Mouse (Mus musculus): ENCODE measurements around the gene Ccdc151. TPM values are rescaled to one million over a fixed set of nuclear protein-coding genes. Genes with fewer than 3 reads are reported as not detected.
A peak's percentile ranks its signal among the peaks of the same experiment; 100 is the strongest.

The Ccdc151 gene
- polyA plus RNA-seq, 1 experiment from 2014 or later, result 4.8 TPM

DNA sequence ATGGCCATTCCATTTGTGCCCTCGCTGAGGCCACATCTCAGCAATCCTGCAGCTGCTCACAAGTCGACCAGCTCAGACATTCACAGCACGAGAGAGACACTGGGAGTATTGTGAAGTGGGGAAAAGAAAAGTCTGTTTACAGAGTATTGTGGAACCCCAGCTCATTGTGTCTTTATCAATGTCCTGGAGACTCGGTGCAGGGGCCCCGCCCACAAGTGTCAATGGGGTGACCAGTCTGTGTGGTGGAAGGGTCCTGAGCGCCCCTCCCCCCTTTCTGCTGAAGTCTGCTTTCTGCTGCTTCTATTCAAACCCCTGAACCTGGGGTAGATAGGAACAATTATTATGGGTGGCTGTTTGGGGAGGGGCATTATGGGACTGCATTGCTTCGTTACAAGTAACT is 26.0 kb upstream of the Ccdc151 start:
- no peaks in the 10 kb centered on the region for H3K9me3 ChIP-seq
- no peak overlapping the region for H3K4me3 ChIP-seq
- WGBS, result 24% methylated on average over 7 of the region's 7 CpGs
- H3K9ac ChIP-seq, result no peak overlapping the region
- H3K4me1 ChIP-seq, result 0 out of 2 replicates have a peak, but pooled peaks cover 3% of the 10 kb centered on the region
- H3K27me3 ChIP-seq (replicated peaks), result no peaks in the 10 kb centered on the region
- no peak overlapping the region for H3K4me2 ChIP-seq
- H3K36me3 ChIP-seq (replicated peaks), result peaks cover 53% of the 10 kb centered on the region
- H3K27ac ChIP-seq, result no peak overlapping the region
- ATAC-seq (replicated peaks), result no peak

DNA sequence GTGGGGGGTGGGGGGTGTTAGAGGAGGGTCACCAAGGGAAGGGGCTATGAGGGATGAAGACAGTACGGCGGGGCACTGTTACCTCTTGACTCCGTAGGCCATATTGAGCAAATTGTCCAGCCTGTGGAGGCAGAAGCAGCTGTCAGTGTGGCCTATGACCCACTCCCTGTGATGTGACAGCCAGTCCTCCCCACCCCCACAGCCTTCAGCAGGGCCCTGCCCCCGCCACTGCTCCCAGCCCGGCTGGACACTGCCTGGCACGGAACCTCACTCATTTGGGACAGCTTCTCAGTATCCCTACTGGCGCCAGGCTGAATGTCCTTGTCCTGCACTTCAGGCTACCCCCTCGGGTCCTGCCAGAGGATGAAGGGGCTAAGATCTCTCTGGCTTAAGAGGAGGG is 22.2 kb upstream of the Ccdc151 start:
- Histone ChIP-seq H3K36me3 (replicated peaks) (peaks cover 32% of the 10 kb centered on the region), H3K9ac (no peak overlapping the region), H3K4me1 (0 out of 2 replicates have a peak, but pooled peaks cover 3% of the 10 kb centered on the region), H3K27me3 (replicated peaks) (no peaks in the 10 kb centered on the region), H3K4me2 (no peak overlapping the region), H3K9me3 (no peaks in the 10 kb centered on the region), H3K4me3 (no peak overlapping the region), H3K27ac (no peak overlapping the region)
- ATAC-seq (replicated peaks), result no peak
- WGBS, result 55% methylated on average over 8 of the region's 8 CpGs

DNA sequence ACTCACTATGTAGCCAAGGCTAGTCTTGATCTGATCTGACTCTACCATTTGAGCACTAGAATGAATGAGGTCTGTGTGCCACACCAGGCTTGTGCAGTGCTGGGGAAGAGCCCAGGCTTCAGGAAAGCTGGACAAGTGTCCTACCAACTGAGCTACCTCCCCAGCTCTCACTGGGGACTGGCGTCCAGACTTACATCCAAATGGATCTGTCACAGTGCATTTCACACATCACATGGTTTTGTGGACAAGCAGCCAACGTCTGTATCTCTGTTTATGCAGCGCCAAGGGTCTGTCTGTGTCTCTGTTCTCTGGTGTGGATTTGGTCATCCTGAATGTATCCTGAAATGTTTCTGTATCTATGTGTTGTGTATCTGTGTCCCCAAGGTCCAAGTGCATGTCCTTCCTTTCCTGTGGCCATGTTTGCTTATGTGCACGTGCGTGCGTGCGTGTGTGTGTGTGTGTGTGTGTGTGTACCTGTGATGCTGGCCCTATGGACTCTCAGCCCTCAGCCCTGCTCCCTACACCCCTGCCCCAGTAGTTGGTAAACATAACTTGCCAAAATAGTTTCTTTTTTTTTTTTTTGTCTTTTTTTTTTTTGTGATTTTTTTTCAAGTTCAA is 14.9 kb upstream of the Ccdc151 start:
- H3K4me3 ChIP-seq, result no peak overlapping the region
- H3K9ac ChIP-seq, result no peak overlapping the region
- H3K27ac ChIP-seq, result no peak overlapping the region
- no peak for ATAC-seq (replicated peaks)
- H3K27me3 ChIP-seq (replicated peaks), result no peaks in the 10 kb centered on the region
- no peaks in the 10 kb centered on the region for H3K9me3 ChIP-seq
- H3K36me3 ChIP-seq (replicated peaks), result peaks cover 28% of the 10 kb centered on the region
- no peak overlapping the region for H3K4me2 ChIP-seq
- no peaks in the 10 kb centered on the region for H3K4me1 ChIP-seq
- 72% methylated on average over 7 of the region's 7 CpGs for whole genome bisulfite sequencing

DNA sequence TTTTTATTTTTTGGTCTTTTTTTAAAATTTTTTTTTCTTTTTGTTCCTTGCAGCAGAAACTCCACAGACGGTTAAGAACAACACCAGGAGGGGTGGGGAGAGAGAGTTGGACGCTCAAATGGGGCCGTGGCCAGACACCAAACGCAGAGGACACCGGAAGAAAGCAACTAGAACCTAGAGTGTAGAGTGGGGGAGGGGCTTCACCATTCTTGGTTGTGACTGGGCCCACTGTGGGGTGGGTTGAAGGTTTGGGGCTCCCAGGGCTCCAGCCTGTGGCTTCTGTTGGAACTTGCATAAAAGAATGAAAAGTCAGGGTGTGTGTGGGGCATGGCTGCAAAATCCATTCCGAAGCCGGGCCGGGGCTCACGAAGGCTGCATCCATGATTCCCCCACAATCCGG is 13.8 kb upstream of the Ccdc151 start:
- WGBS, result 73% methylated on average over 10 of the region's 10 CpGs
- ATAC-seq (replicated peaks), result no peak
- H3K9ac ChIP-seq, result no peak overlapping the region
- H3K27me3 ChIP-seq (replicated peaks), result no peaks in the 10 kb centered on the region
- H3K9me3 ChIP-seq, result no peaks in the 10 kb centered on the region
- no peaks in the 10 kb centered on the region for H3K4me1 ChIP-seq
- H3K36me3 ChIP-seq (replicated peaks), result peaks cover 32% of the 10 kb centered on the region
- H3K27ac ChIP-seq, result no peak overlapping the region
- no peak overlapping the region for H3K4me2 ChIP-seq
- H3K4me3 ChIP-seq, result no peak overlapping the region

DNA sequence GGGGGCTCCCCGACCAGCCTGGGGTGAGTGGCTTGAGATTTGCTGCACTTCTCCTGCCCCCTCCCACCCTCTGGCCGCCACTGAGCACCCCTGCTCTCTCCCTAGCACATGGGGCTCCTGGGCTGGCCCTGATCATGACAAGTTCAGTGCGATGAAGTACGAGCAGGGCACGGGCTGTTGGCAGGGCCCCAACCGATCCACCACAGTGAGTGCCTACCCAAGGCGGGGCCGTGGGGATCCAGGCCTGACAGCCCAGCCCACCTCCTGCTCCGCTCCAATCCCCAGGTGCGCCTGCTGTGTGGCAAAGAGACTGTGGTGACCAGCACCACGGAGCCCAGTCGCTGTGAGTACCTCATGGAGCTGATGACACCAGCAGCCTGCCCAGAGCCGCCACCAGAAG is 10.3 kb upstream of the Ccdc151 start:
- 98% methylated on average over 13 of the region's 13 CpGs for WGBS
- Histone ChIP-seq H3K4me3 (no peak overlapping the region), H3K9me3 (no peaks in the 10 kb centered on the region), H3K36me3 (replicated peaks) (peaks cover 34% of the 10 kb centered on the region), H3K27me3 (replicated peaks) (no peaks in the 10 kb centered on the region), H3K9ac (no peak overlapping the region), H3K4me1 (no peaks in the 10 kb centered on the region), H3K4me2 (no peak overlapping the region), H3K27ac (no peak overlapping the region)
- peak; percentile 15; the same call in 1 of the 2 replicates for ATAC-seq (replicated peaks)

DNA sequence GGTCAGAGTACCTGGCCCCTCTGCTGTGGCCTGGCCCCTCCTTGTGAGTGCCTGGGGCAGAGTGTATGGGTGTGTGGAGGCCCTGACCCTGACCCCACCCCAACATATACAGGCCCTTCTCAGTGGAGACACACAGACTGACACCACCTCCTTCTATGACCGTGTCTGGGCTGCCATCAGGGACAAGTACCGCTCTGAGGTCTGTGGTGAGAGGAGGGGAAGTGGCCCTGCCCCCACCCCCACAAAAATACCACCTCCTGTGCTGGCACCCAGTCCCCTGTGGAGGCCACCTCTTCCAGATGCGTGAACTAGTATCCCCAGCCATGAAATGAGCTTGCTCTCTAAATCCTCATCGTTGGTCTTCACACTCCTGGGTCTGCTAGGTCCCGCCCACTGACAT is 8.6 kb upstream of the Ccdc151 start:
- no peak overlapping the region for H3K4me2 ChIP-seq
- peak; percentile 15; the same call in 1 of the 2 replicates for ATAC-seq (replicated peaks)
- no peak overlapping the region for H3K27ac ChIP-seq

DNA sequence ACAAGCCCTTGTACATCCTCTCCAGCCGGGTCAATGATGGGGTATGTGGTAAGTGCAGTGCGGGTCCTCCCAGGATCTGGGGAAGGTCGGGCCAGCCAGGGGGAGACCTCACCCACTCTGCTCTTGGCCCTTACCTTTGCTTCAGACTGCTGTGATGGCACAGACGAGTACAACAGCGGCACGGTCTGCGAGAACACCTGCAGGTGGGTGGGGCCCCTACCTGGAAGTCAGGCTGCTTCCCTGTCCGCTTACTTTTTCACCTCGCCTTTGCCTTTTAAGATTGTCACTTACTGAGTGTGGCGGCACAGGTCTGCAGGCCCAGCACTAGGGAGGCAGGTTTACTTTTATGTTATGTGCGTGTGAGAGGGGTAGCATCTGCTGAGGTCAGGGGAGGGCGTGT is 2.1 kb upstream of the Ccdc151 start:
- Histone ChIP-seq H3K4me1 (peaks cover 41% of the 10 kb centered on the region), H3K36me3 (replicated peaks) (peaks cover 12% of the 10 kb centered on the region), H3K9me3 (no peaks in the 10 kb centered on the region), H3K4me3 (no peak overlapping the region), H3K27ac (no peak overlapping the region), H3K27me3 (replicated peaks) (no peaks in the 10 kb centered on the region), H3K9ac (no peak overlapping the region), H3K4me2 (peak overlapping the region; percentile 90; the same call in 1 of the 2 replicates)
- 93% methylated on average over 12 of the region's 12 CpGs for WGBS
- no peak for ATAC-seq (replicated peaks)

More for the DNA sequence above, 8.6 kb upstream of the Ccdc151 start:
- H3K4me3 ChIP-seq, result no peak overlapping the region
- 92% methylated on average over 5 of the region's 5 CpGs for WGBS
- no peaks in the 10 kb centered on the region for H3K27me3 ChIP-seq (replicated peaks)
- H3K9me3 ChIP-seq, result no peaks in the 10 kb centered on the region
- H3K9ac ChIP-seq, result no peak overlapping the region
- peaks cover 36% of the 10 kb centered on the region for H3K36me3 ChIP-seq (replicated peaks)
- H3K4me1 ChIP-seq, result peaks cover 3% of the 10 kb centered on the region

DNA sequence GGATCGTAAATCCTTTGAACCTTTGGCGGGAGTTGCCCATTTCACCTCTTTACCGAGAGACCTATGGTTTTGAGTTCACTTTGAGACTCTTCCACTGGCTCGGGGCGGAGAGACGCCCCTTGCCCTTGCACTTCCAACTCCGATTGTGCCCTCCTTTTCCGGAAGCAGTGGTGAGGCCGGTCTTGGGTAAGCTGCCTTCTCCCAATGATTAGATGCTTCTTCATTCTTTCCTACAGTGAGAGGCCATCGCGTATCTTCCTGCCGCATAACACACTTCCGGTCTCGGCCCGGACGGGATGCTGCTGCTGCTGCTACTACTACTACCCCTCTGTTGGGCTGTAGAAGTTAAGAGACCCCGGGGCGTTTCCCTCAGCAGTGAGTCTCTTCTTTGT is 725 bp upstream of the Ccdc151 start:
- H3K9me3 ChIP-seq, result no peaks in the 10 kb centered on the region
- peak overlapping the region; percentile 80 for H3K27ac ChIP-seq
- ATAC-seq (replicated peaks), result peak; percentile 40
- peak overlapping the region; percentile 90 for H3K4me2 ChIP-seq
- H3K9ac ChIP-seq, result peak overlapping the region; percentile 68
- peak overlapping the region; percentile 77 for H3K4me3 ChIP-seq
- peaks cover 41% of the 10 kb centered on the region for H3K4me1 ChIP-seq
- H3K36me3 ChIP-seq (replicated peaks), result peaks cover 8% of the 10 kb centered on the region; the same call in 1 of the 2 replicates
- no peaks in the 10 kb centered on the region for H3K27me3 ChIP-seq (replicated peaks)
- under 1% methylated on average over 18 of the region's 18 CpGs for whole genome bisulfite sequencing

DNA sequence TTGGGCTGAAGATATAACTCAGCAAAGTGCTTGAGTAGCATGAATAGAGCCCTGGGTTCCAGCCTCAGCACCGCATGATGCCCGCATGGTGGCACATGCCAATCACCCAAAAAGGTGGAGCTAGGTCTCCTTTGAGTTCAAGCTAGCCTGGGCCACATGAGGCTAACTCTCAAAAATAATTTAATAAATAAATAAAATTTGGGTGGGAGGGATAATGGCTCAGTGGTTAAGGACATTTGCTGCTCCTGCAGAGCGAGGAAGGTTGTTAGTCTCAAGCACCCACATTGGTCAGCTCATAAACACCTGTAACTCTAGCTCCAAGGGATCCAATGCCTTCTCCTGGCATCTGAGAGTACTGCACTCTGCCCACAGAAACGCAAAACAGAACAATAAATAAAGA is 801 bp downstream of the Ccdc151 start:
- Histone ChIP-seq H3K27me3 (replicated peaks) (no peaks in the 10 kb centered on the region), H3K9me3 (no peaks in the 10 kb centered on the region), H3K4me3 (peak overlapping the region; percentile 77), H3K4me2 (peak overlapping the region; percentile 58; the same call in 1 of the 2 replicates), H3K27ac (0 out of 2 replicates have a peak overlapping the region, but pooled peaks have one; percentile 66), H3K4me1 (peaks cover 41% of the 10 kb centered on the region), H3K9ac (no peak overlapping the region), H3K36me3 (replicated peaks) (peaks cover 6% of the 10 kb centered on the region; the same call in 1 of the 2 replicates)
- ATAC-seq (replicated peaks), result no peak
- WGBS, result 86% methylated on average over 4 of the region's 4 CpGs

DNA sequence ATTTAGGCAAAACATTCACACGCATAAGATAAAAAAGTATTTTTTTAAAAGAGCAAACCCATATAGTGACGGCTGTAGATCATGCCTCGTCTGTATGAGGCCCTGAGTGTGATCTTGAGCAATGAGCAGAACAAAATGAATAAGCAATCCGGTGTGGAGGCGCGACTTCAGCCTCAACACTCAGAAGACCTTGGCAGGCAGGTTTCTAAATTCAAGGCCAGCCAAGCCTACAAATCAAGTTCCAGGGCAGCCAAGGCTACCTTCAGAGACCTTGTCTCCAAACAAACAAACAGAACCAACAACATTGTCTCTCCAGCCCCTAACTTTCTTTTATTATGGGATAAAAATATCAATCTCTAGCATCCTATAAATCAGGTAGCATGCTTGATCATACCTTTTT is 2.1 kb downstream of the Ccdc151 start:
- H3K4me3 ChIP-seq, result no peak overlapping the region
- no peaks in the 10 kb centered on the region for H3K9me3 ChIP-seq
- H3K27me3 ChIP-seq (replicated peaks), result no peaks in the 10 kb centered on the region
- no peak overlapping the region for H3K9ac ChIP-seq
- no peak overlapping the region for H3K27ac ChIP-seq
- H3K4me1 ChIP-seq, result peaks cover 30% of the 10 kb centered on the region
- H3K4me2 ChIP-seq, result no peak overlapping the region
- WGBS, result 95% methylated on average over 6 of the region's 6 CpGs
- peaks cover 6% of the 10 kb centered on the region; the same call in 1 of the 2 replicates for H3K36me3 ChIP-seq (replicated peaks)
- ATAC-seq (replicated peaks), result no peak

DNA sequence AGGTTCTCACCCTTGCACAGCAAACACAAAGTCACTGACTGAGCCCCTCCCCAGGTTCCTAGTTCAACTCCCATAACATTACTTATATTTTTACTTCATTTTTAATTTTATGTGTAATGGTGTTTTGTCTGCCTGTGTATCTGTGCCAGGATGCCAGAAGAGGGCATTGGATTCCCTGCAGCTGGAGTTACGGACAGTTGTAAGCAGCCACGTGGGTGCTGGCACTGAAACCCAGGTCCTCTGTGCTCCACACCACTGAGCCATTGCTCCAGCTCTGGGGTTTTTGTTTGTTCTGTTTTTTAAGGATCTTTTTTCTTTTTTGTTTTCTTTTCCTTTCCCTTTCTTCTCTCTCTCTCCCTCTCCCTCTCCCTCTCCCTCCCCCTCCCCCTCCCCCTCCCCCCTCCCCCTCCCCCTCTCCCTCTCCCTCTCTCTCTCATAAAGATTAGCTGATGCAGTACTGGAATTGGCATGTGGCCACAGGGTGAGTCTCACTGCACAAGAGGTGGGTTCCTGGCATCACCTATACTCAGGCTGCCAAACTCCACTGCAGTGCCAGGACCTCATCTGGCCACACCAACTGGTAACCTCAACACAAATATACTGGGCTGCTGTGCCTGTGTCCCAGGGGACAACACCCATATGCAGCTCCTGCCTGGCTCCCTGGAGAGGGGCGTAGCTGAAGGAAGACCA is 6.1 kb downstream of the Ccdc151 start:
- no peaks in the 10 kb centered on the region for H3K36me3 ChIP-seq (replicated peaks)
- no peaks in the 10 kb centered on the region for H3K9me3 ChIP-seq
- H3K27me3 ChIP-seq (replicated peaks), result peaks cover 8% of the 10 kb centered on the region
- no peak for ATAC-seq (replicated peaks)
- WGBS, result 82% methylated on average over 3 of the region's 3 CpGs
- no peaks in the 10 kb centered on the region for H3K4me1 ChIP-seq
- H3K9ac ChIP-seq, result no peak overlapping the region
- H3K4me2 ChIP-seq, result no peak overlapping the region
- no peak overlapping the region for H3K4me3 ChIP-seq
- H3K27ac ChIP-seq, result no peak overlapping the region

DNA sequence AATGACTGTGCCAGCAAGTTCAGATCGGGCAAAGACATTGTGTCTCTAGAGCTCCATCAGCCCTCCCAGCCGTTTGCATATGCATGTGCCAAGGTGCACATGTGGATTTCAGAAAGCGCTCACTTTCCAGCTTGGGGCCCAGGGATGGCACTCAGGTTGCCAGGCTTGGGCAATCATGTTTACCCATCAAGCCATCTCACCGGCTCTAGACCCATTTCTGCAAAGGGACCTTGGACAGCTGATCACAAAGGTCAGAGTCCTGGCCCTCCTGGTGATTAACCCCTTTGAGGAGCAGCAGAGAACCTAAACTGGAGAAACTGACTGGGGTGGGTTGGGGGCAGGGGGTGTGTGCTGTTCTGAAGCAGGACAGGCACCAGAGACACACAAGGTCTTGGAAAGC is 10.2 kb downstream of the Ccdc151 start:
- Histone ChIP-seq H3K9ac (no peak overlapping the region), H3K4me1 (peaks cover 24% of the 10 kb centered on the region), H3K9me3 (no peaks in the 10 kb centered on the region), H3K27ac (no peak overlapping the region), H3K36me3 (replicated peaks) (no peaks in the 10 kb centered on the region), H3K4me2 (no peak overlapping the region), H3K27me3 (replicated peaks) (peaks cover 49% of the 10 kb centered on the region), H3K4me3 (no peak overlapping the region)
- ATAC-seq (replicated peaks), result no peak
- WGBS, result 79% methylated on average over 4 of the region's 4 CpGs
